Mouse (Mus musculus) hindbrain, embryonic 13.5 days (tissue): Measurements from ENCODE around the gene Gm11983. TPM values are rescaled to one million over a fixed set of nuclear protein-coding genes. Genes with fewer than 3 reads are reported as not detected.
"Not testable (repeated sequence)": the region's sequence is repeated elsewhere in the genome, so short reads cannot be mapped to it uniquely, and the experiment has no call there.

Source experiments
- ATAC-seq: fragments of 200-750 bp; cut with Nextera tagmentation; 2 replicates; pipeline ENCODE4 v1.8.0; 2017; ENCODE audit warnings: moderate TSS enrichment; ENCODE audit not compliant: low FRiP score
- H3K27ac ChIP-seq: fragments of 300-500 bp; sonication (generic); 2 replicates; pipeline ENCODE4 v1.5.1; 2015; ENCODE audit warnings: inconsistent platforms, mild to moderate bottlenecking, moderate library complexity
- H3K27me3 ChIP-seq: fragments of 300-500 bp; sonication (generic); 2 replicates; pipeline ENCODE4 v1.6.1; 2015; ENCODE audit warnings: mild to moderate bottlenecking, inconsistent platforms
- H3K36me3 ChIP-seq: fragments of 300-500 bp; sonication (generic); 2 replicates; pipeline ENCODE4 v1.6.1; 2015; ENCODE audit warnings: mild to moderate bottlenecking, inconsistent platforms
- H3K4me1 ChIP-seq: fragments of 300-500 bp; sonication (generic); replicated peaks from 2 replicates; pipeline ENCODE4 v1.6.1; 2015; ENCODE audit warnings: inconsistent platforms
- H3K4me2 ChIP-seq: fragments of 300-500 bp; sonication (generic); 2 replicates; pipeline ENCODE4 v1.6.1; 2015; ENCODE audit warnings: inconsistent platforms, mild to moderate bottlenecking, moderate library complexity
- H3K4me3 ChIP-seq: fragments of 300-500 bp; sonication (generic); 2 replicates; pipeline ENCODE4 v1.5.1; 2015; ENCODE audit warnings: mild to moderate bottlenecking, inconsistent platforms
- H3K9ac ChIP-seq: fragments of 300-500 bp; sonication (generic); 2 replicates; pipeline ENCODE4 v1.6.1; 2015; ENCODE audit warnings: mild to moderate bottlenecking, inconsistent platforms
- H3K9me3 ChIP-seq: fragments of 300-500 bp; sonication (generic); 2 replicates; pipeline ENCODE4 v1.6.1; 2016; ENCODE audit warnings: inconsistent platforms
- WGBS: fragments of 180-500 bp; shearing (Covaris S2); methylation state at CpG from one replicate; pipeline ENCODE4 v1.1.7; 2015; 5-methylcytosine and 5-hydroxymethylcytosine counted together
- polyA plus RNA-seq: library from polyadenylated mRNA; unstranded; fragments of >200 nt; fragmentation: Nextera tagmentation; extraction: Ambion mirVana; gene quantifications from 2 replicates; pipeline ENCODE4 v1.2.1, GENCODE M21; 2015

Gene Gm11983
- not detected in 2 replicates for polyA plus RNA-seq

GRCm38 (mm10) chr11:6837554-6837953, at the start of gene Gm11983:
Gene Gm11983 (minus strand): TSS chr11:6837654.
- H3K9ac ChIP-seq = no peak within 1 kb of the TSS
- ATAC-seq = no peak
- no peak within 1 kb of the TSS for H3K4me3 ChIP-seq
- H3K9me3 ChIP-seq = no peaks in the 10 kb centered on the region
- no peaks in the 10 kb centered on the region for H3K36me3 ChIP-seq
- no peak within 1 kb of the TSS for H3K27ac ChIP-seq
- WGBS = 94% methylated on average over 1 of the region's 1 CpGs
- H3K4me1 ChIP-seq = no peaks in the 10 kb centered on the region
- H3K27me3 ChIP-seq = no peaks in the 10 kb centered on the region
- no peak within 1 kb of the TSS for H3K4me2 ChIP-seq

- not testable (repeated sequence) for ATAC-seq, H3K27me3 ChIP-seq, H3K4me1 ChIP-seq, H3K9me3 ChIP-seq, H3K4me2 ChIP-seq, H3K36me3 ChIP-seq, H3K9ac ChIP-seq, H3K27ac ChIP-seq, H3K4me3 ChIP-seq
- WGBS = 95% methylated on average over 4 of the region's 4 CpGs
These were observed 45.6 kb upstream of the Gm11983 start for GRCm38 (mm10) chr11:6883045-6883444.

- Histone ChIP-seq H3K36me3 (no peaks in the 10 kb centered on the region), H3K9me3 (no peaks in the 10 kb centered on the region), H3K27me3 (no peaks in the 10 kb centered on the region), H3K4me3 (no peak overlapping the region), H3K9ac (no peak overlapping the region), H3K27ac (no peak overlapping the region), H3K4me1 (no peaks in the 10 kb centered on the region), H3K4me2 (no peak overlapping the region)
- WGBS = 52% methylated on average over 5 of the region's 5 CpGs
- no peak for ATAC-seq
These were observed 44.2 kb upstream of the Gm11983 start for GRCm38 (mm10) chr11:6881614-6882013.

GRCm38 (mm10) chr11:6877740-6878139, 40.3 kb upstream of the Gm11983 start:
- WGBS = 84% methylated on average over 6 of the region's 6 CpGs
- no peak for ATAC-seq
- Histone ChIP-seq H3K36me3 (no peaks in the 10 kb centered on the region), H3K9me3 (no peaks in the 10 kb centered on the region), H3K27me3 (no peaks in the 10 kb centered on the region), H3K4me2 (no peak overlapping the region), H3K4me3 (no peak overlapping the region), H3K27ac (no peak overlapping the region), H3K9ac (no peak overlapping the region), H3K4me1 (no peaks in the 10 kb centered on the region)

GRCm38 (mm10) chr11:6870947-6871346, 33.5 kb upstream of the Gm11983 start:
- H3K4me1 ChIP-seq = no peaks in the 10 kb centered on the region
- no peak overlapping the region for H3K27ac ChIP-seq
- H3K9ac ChIP-seq = no peak overlapping the region
- no peak overlapping the region for H3K4me2 ChIP-seq
- H3K4me3 ChIP-seq = no peak overlapping the region
- no peaks in the 10 kb centered on the region for H3K9me3 ChIP-seq
- ATAC-seq = no peak
- WGBS = 81% methylated on average over 1 of the region's 1 CpGs
- H3K36me3 ChIP-seq = no peaks in the 10 kb centered on the region
- H3K27me3 ChIP-seq = no peaks in the 10 kb centered on the region

- no peak overlapping the region for H3K4me3 ChIP-seq
- H3K9ac ChIP-seq = no peak overlapping the region
- H3K27me3 ChIP-seq = no peaks in the 10 kb centered on the region
- H3K9me3 ChIP-seq = no peaks in the 10 kb centered on the region
- H3K4me1 ChIP-seq = peaks cover 7% of the 10 kb centered on the region
- H3K4me2 ChIP-seq = no peak overlapping the region
- H3K27ac ChIP-seq = no peak overlapping the region
- H3K36me3 ChIP-seq = no peaks in the 10 kb centered on the region
- ATAC-seq = no peak
- WGBS = 91% methylated on average over 3 of the region's 3 CpGs
These were observed 28.1 kb upstream of the Gm11983 start for GRCm38 (mm10) chr11:6865536-6865935.

- no peak overlapping the region for H3K4me3 ChIP-seq
- H3K4me2 ChIP-seq = no peak overlapping the region
- H3K9ac ChIP-seq = no peak overlapping the region
- H3K27ac ChIP-seq = no peak overlapping the region
- H3K9me3 ChIP-seq = no peaks in the 10 kb centered on the region
- ATAC-seq = no peak
- no peaks in the 10 kb centered on the region for H3K36me3 ChIP-seq
- no peaks in the 10 kb centered on the region for H3K27me3 ChIP-seq
- peaks cover 23% of the 10 kb centered on the region for H3K4me1 ChIP-seq
- WGBS = 91% methylated on average over 3 of the region's 3 CpGs
These were observed 24.7 kb upstream of the Gm11983 start for GRCm38 (mm10) chr11:6862185-6862584.

- Histone ChIP-seq H3K27ac (peak overlapping the region; percentile 74), H3K9me3 (no peaks in the 10 kb centered on the region), H3K4me2 (0 out of 2 replicates have a peak overlapping the region, but pooled peaks have one; percentile 4), H3K36me3 (no peaks in the 10 kb centered on the region), H3K4me1 (peaks cover 23% of the 10 kb centered on the region), H3K9ac (no peak overlapping the region), H3K27me3 (no peaks in the 10 kb centered on the region), H3K4me3 (no peak overlapping the region)
- peak; percentile 86 for ATAC-seq
- WGBS = 29% methylated on average over 11 of the region's 11 CpGs
These were observed 22.7 kb upstream of the Gm11983 start for GRCm38 (mm10) chr11:6859898-6860858.

- no peak overlapping the region for H3K4me3 ChIP-seq
- ATAC-seq = no peak
- no peak overlapping the region for H3K4me2 ChIP-seq
- WGBS = 96% methylated on average over 8 of the region's 8 CpGs
- peak overlapping the region; percentile 74 for H3K27ac ChIP-seq
- H3K27me3 ChIP-seq = no peaks in the 10 kb centered on the region
- H3K36me3 ChIP-seq = no peaks in the 10 kb centered on the region
- no peaks in the 10 kb centered on the region for H3K9me3 ChIP-seq
- H3K9ac ChIP-seq = no peak overlapping the region
- peaks cover 23% of the 10 kb centered on the region for H3K4me1 ChIP-seq
These were observed 21.6 kb upstream of the Gm11983 start for GRCm38 (mm10) chr11:6859096-6859495.

GRCm38 (mm10) chr11:6855942-6856341, 18.5 kb upstream of the Gm11983 start:
- no peak for ATAC-seq
- Histone ChIP-seq H3K9ac (no peak overlapping the region), H3K4me2 (no peak overlapping the region), H3K4me3 (no peak overlapping the region), H3K4me1 (peaks cover 20% of the 10 kb centered on the region), H3K9me3 (no peaks in the 10 kb centered on the region; the same call in 1 of the 2 replicates), H3K36me3 (no peaks in the 10 kb centered on the region), H3K27ac (no peak overlapping the region), H3K27me3 (no peaks in the 10 kb centered on the region)
- 88% methylated on average over 3 of the region's 3 CpGs for whole genome bisulfite sequencing

- ATAC-seq, H3K9ac ChIP-seq, H3K27me3 ChIP-seq, H3K4me1 ChIP-seq, H3K36me3 ChIP-seq, H3K27ac ChIP-seq, H3K4me2 ChIP-seq, H3K9me3 ChIP-seq, H3K4me3 ChIP-seq: not testable (repeated sequence)
- 82% methylated on average over 4 of the region's 4 CpGs for WGBS
These were observed 15.9 kb upstream of the Gm11983 start for GRCm38 (mm10) chr11:6853366-6853765.

GRCm38 (mm10) chr11:6843831-6844230, 6.4 kb upstream of the Gm11983 start:
- Histone ChIP-seq H3K4me3 (no peak overlapping the region), H3K9ac (no peak overlapping the region), H3K36me3 (no peaks in the 10 kb centered on the region), H3K27ac (no peak overlapping the region), H3K27me3 (no peaks in the 10 kb centered on the region), H3K4me2 (no peak overlapping the region), H3K4me1 (no peaks in the 10 kb centered on the region), H3K9me3 (peaks cover 2% of the 10 kb centered on the region)
- WGBS = 84% methylated on average over 2 of the region's 2 CpGs
- no peak for ATAC-seq

- Histone ChIP-seq H3K4me3 (no peak overlapping the region), H3K4me2 (no peak overlapping the region), H3K4me1 (no peaks in the 10 kb centered on the region), H3K9me3 (no peaks in the 10 kb centered on the region; the same call in 1 of the 2 replicates), H3K36me3 (no peaks in the 10 kb centered on the region), H3K27me3 (no peaks in the 10 kb centered on the region), H3K9ac (no peak overlapping the region), H3K27ac (no peak overlapping the region)
- ATAC-seq = no peak
- 93% methylated on average over 5 of the region's 5 CpGs for WGBS
These were observed 4.7 kb upstream of the Gm11983 start for GRCm38 (mm10) chr11:6842160-6842559.
